Mouse (Mus musculus): ENCODE measurements around the gene Lamb3. TPM values are rescaled to one million over a fixed set of nuclear protein-coding genes. Genes with fewer than 3 reads are reported as not detected.
A peak's percentile ranks its signal among the peaks of the same experiment; 100 is the strongest.

The Lamb3 gene
- polyA plus RNA-seq, 1 experiment from 2014 or later: 0.49 TPM

- Histone ChIP-seq H3K27me3 (ENCODE audit: control insufficient read depth, insufficient read depth, low read length) (no peaks in the 10 kb centered on the region), H3K36me3 (ENCODE audit: control insufficient read depth, insufficient read depth, low read length) (peaks cover 6% of the 10 kb centered on the region; the same call in 1 of the 2 replicates), H3K9ac (ENCODE audit: low read depth, low read length) (no peak overlapping the region), H3K9me3 (ENCODE audit: control insufficient read depth, low read length) (no peaks in the 10 kb centered on the region), H3K4me2 (replicated peaks; ENCODE audit: low read depth, low read length) (no peak overlapping the region), H3K4me1 (ENCODE audit: control insufficient read depth, insufficient read depth, low read length) (0 out of 2 replicates have a peak, but pooled peaks cover 4% of the 10 kb centered on the region), H3K27ac (ENCODE audit: low read depth, low read length) (no peak overlapping the region), H3K4me3 (ENCODE audit: low read length) (no peak overlapping the region)
- 92% methylated on average over 3 of the region's 3 CpGs for whole genome bisulfite sequencing
- no peak for ATAC-seq (ENCODE audit: low FRiP score, low TSS enrichment)
Observed at GRCm38 (mm10) chr1:193359199-193359598, 151.7 kb downstream of the Lamb3 start.

GRCm38 (mm10) chr1:193361181-193361580 lies 153.7 kb downstream of the Lamb3 start:
- H3K27me3 ChIP-seq (ENCODE audit: control insufficient read depth, insufficient read depth, low read length): no peaks in the 10 kb centered on the region
- H3K4me1 ChIP-seq (ENCODE audit: control insufficient read depth, insufficient read depth, low read length): 0 out of 2 replicates have a peak, but pooled peaks cover 4% of the 10 kb centered on the region
- peaks cover 3% of the 10 kb centered on the region; the same call in 1 of the 2 replicates for H3K36me3 ChIP-seq (ENCODE audit: control insufficient read depth, insufficient read depth, low read length)
- 27% methylated on average over 6 of the region's 6 CpGs for WGBS
- no peaks in the 10 kb centered on the region for H3K9me3 ChIP-seq (ENCODE audit: control insufficient read depth, low read length)
- no peak overlapping the region; the same call in 1 of the 2 replicates for H3K9ac ChIP-seq (ENCODE audit: low read depth, low read length)
- H3K27ac ChIP-seq (ENCODE audit: low read depth, low read length): no peak overlapping the region
- ATAC-seq (ENCODE audit: low FRiP score, low TSS enrichment): peak; percentile 44
- no peak overlapping the region for H3K4me3 ChIP-seq (ENCODE audit: low read length)
- no peak overlapping the region for H3K4me2 ChIP-seq (replicated peaks; ENCODE audit: low read depth, low read length)

- no peak overlapping the region for H3K27ac ChIP-seq (ENCODE audit: low read depth, low read length)
- ATAC-seq (ENCODE audit: low FRiP score, low TSS enrichment): no peak
- peaks cover 3% of the 10 kb centered on the region; the same call in 1 of the 2 replicates for H3K36me3 ChIP-seq (ENCODE audit: control insufficient read depth, insufficient read depth, low read length)
- no peaks in the 10 kb centered on the region for H3K9me3 ChIP-seq (ENCODE audit: control insufficient read depth, low read length)
- no peak overlapping the region for H3K4me3 ChIP-seq (ENCODE audit: low read length)
- H3K4me2 ChIP-seq (replicated peaks; ENCODE audit: low read depth, low read length): no peak overlapping the region
- no peak overlapping the region for H3K9ac ChIP-seq (ENCODE audit: low read depth, low read length)
- WGBS: 84% methylated on average over 7 of the region's 7 CpGs
- no peaks in the 10 kb centered on the region for H3K27me3 ChIP-seq (ENCODE audit: control insufficient read depth, insufficient read depth, low read length)
- H3K4me1 ChIP-seq (ENCODE audit: control insufficient read depth, insufficient read depth, low read length): 0 out of 2 replicates have a peak, but pooled peaks cover 4% of the 10 kb centered on the region
Observed at GRCm38 (mm10) chr1:193362078-193362477, 154.6 kb downstream of the Lamb3 start.

- H3K9me3 ChIP-seq (ENCODE audit: control insufficient read depth, low read length): no peaks in the 10 kb centered on the region
- peaks cover 3% of the 10 kb centered on the region; the same call in 1 of the 2 replicates for H3K36me3 ChIP-seq (ENCODE audit: control insufficient read depth, insufficient read depth, low read length)
- 69% methylated on average over 5 of the region's 5 CpGs for WGBS
- no peak overlapping the region for H3K4me3 ChIP-seq (ENCODE audit: low read length)
- no peak overlapping the region for H3K4me2 ChIP-seq (replicated peaks; ENCODE audit: low read depth, low read length)
- no peaks in the 10 kb centered on the region for H3K27me3 ChIP-seq (ENCODE audit: control insufficient read depth, insufficient read depth, low read length)
- no peak overlapping the region for H3K9ac ChIP-seq (ENCODE audit: low read depth, low read length)
- 0 out of 2 replicates have a peak, but pooled peaks cover 7% of the 10 kb centered on the region for H3K4me1 ChIP-seq (ENCODE audit: control insufficient read depth, insufficient read depth, low read length)
- H3K27ac ChIP-seq (ENCODE audit: low read depth, low read length): no peak overlapping the region
- no peak for ATAC-seq (ENCODE audit: low FRiP score, low TSS enrichment)
Observed at GRCm38 (mm10) chr1:193363801-193364231, 156.3 kb downstream of the Lamb3 start.

- Histone ChIP-seq H3K27me3 (ENCODE audit: control insufficient read depth, insufficient read depth, low read length) (no peaks in the 10 kb centered on the region), H3K9ac (ENCODE audit: low read depth, low read length) (no peak overlapping the region), H3K36me3 (ENCODE audit: control insufficient read depth, insufficient read depth, low read length) (no peaks in the 10 kb centered on the region), H3K27ac (ENCODE audit: low read depth, low read length) (no peak overlapping the region), H3K9me3 (ENCODE audit: control insufficient read depth, low read length) (no peaks in the 10 kb centered on the region), H3K4me1 (ENCODE audit: control insufficient read depth, insufficient read depth, low read length) (peaks cover 14% of the 10 kb centered on the region; the same call in 1 of the 2 replicates), H3K4me2 (replicated peaks; ENCODE audit: low read depth, low read length) (no peak overlapping the region; the same call in 1 of the 2 replicates), H3K4me3 (ENCODE audit: low read length) (no peak overlapping the region)
- peak; percentile 11; the same call in 1 of the 2 replicates for ATAC-seq (ENCODE audit: low FRiP score, low TSS enrichment)
- WGBS: 28% methylated on average over 10 of the region's 10 CpGs
Observed at GRCm38 (mm10) chr1:193368055-193368454, 160.6 kb downstream of the Lamb3 start.

GRCm38 (mm10) chr1:193369091-193369490 lies 161.6 kb downstream of the Lamb3 start:
- H3K27ac ChIP-seq (ENCODE audit: low read depth, low read length): no peak overlapping the region
- peak overlapping the region; percentile 58 for H3K4me2 ChIP-seq (replicated peaks; ENCODE audit: low read depth, low read length)
- peaks cover 14% of the 10 kb centered on the region; the same call in 1 of the 2 replicates for H3K4me1 ChIP-seq (ENCODE audit: control insufficient read depth, insufficient read depth, low read length)
- WGBS: 21% methylated on average over 8 of the region's 8 CpGs
- peak overlapping the region; percentile 62; the same call in 1 of the 2 replicates for H3K9ac ChIP-seq (ENCODE audit: low read depth, low read length)
- peak overlapping the region; percentile 45; the same call in 1 of the 2 replicates for H3K4me3 ChIP-seq (ENCODE audit: low read length)
- no peaks in the 10 kb centered on the region for H3K9me3 ChIP-seq (ENCODE audit: control insufficient read depth, low read length)
- H3K27me3 ChIP-seq (ENCODE audit: control insufficient read depth, insufficient read depth, low read length): no peaks in the 10 kb centered on the region
- no peaks in the 10 kb centered on the region for H3K36me3 ChIP-seq (ENCODE audit: control insufficient read depth, insufficient read depth, low read length)
- ATAC-seq (ENCODE audit: low FRiP score, low TSS enrichment): 0 out of 2 replicates have a peak, but pooled peaks have one; percentile 5

GRCm38 (mm10) chr1:193370096-193370495 lies 162.6 kb downstream of the Lamb3 start, which contains the start of gene Camk1g:
Gene Camk1g (minus strand): TSS chr1:193370298.
- H3K27me3 ChIP-seq (ENCODE audit: control insufficient read depth, insufficient read depth, low read length): no peaks in the 10 kb centered on the region
- peak within 1 kb of the TSS; percentile 45 for H3K4me3 ChIP-seq (ENCODE audit: low read length)
- no peaks in the 10 kb centered on the region for H3K9me3 ChIP-seq (ENCODE audit: control insufficient read depth, low read length)
- H3K27ac ChIP-seq (ENCODE audit: low read depth, low read length): no peak within 1 kb of the TSS
- no peaks in the 10 kb centered on the region for H3K36me3 ChIP-seq (ENCODE audit: control insufficient read depth, insufficient read depth, low read length)
- peaks cover 14% of the 10 kb centered on the region; the same call in 1 of the 2 replicates for H3K4me1 ChIP-seq (ENCODE audit: control insufficient read depth, insufficient read depth, low read length)
- H3K9ac ChIP-seq (ENCODE audit: low read depth, low read length): peak within 1 kb of the TSS; percentile 62
- ATAC-seq (ENCODE audit: low FRiP score, low TSS enrichment): peak; percentile 88
- peak within 1 kb of the TSS; percentile 58 for H3K4me2 ChIP-seq (replicated peaks; ENCODE audit: low read depth, low read length)
- WGBS: 0% methylated on average over 2 of the region's 2 CpGs

- no peak overlapping the region for H3K4me3 ChIP-seq (ENCODE audit: low read length)
- peaks cover 11% of the 10 kb centered on the region; the same call in 1 of the 2 replicates for H3K4me1 ChIP-seq (ENCODE audit: control insufficient read depth, insufficient read depth, low read length)
- no peaks in the 10 kb centered on the region for H3K9me3 ChIP-seq (ENCODE audit: control insufficient read depth, low read length)
- WGBS: 76% methylated on average over 6 of the region's 6 CpGs
- no peak overlapping the region for H3K9ac ChIP-seq (ENCODE audit: low read depth, low read length)
- H3K27me3 ChIP-seq (ENCODE audit: control insufficient read depth, insufficient read depth, low read length): no peaks in the 10 kb centered on the region
- no peak for ATAC-seq (ENCODE audit: low FRiP score, low TSS enrichment)
- H3K4me2 ChIP-seq (replicated peaks; ENCODE audit: low read depth, low read length): no peak overlapping the region
- no peak overlapping the region for H3K27ac ChIP-seq (ENCODE audit: low read depth, low read length)
- H3K36me3 ChIP-seq (ENCODE audit: control insufficient read depth, insufficient read depth, low read length): no peaks in the 10 kb centered on the region
Observed at GRCm38 (mm10) chr1:193373906-193374413, 166.5 kb downstream of the Lamb3 start.

- no peak overlapping the region for H3K27ac ChIP-seq (ENCODE audit: low read depth, low read length)
- 35% methylated on average over 4 of the region's 4 CpGs for WGBS
- H3K4me1 ChIP-seq (ENCODE audit: control insufficient read depth, insufficient read depth, low read length): no peaks in the 10 kb centered on the region
- no peaks in the 10 kb centered on the region for H3K9me3 ChIP-seq (ENCODE audit: control insufficient read depth, low read length)
- H3K36me3 ChIP-seq (ENCODE audit: control insufficient read depth, insufficient read depth, low read length): no peaks in the 10 kb centered on the region
- no peak overlapping the region for H3K9ac ChIP-seq (ENCODE audit: low read depth, low read length)
- H3K4me2 ChIP-seq (replicated peaks; ENCODE audit: low read depth, low read length): no peak overlapping the region
- ATAC-seq (ENCODE audit: low FRiP score, low TSS enrichment): peak; percentile 58
- H3K4me3 ChIP-seq (ENCODE audit: low read length): no peak overlapping the region
- H3K27me3 ChIP-seq (ENCODE audit: control insufficient read depth, insufficient read depth, low read length): no peaks in the 10 kb centered on the region
Observed at GRCm38 (mm10) chr1:193376478-193377134, 169.1 kb downstream of the Lamb3 start.

All from kidney, embryonic 14.5 days (tissue).